Mouse (Mus musculus): ENCODE results near the gene Fbxw25.
"Not testable (repeated sequence)": the region's sequence is repeated elsewhere in the genome, so short reads cannot be mapped to it uniquely, and the experiment has no call there.

Gene Fbxw25

GRCm38 (mm10) chr9:109664552-109664951 lies at the start of gene Fbxw25:
Gene Fbxw25 (minus strand): TSS chr9:109664652.
- in situ Hi-C loops (cut with MboI; ENCODE audit: unreplicated experiment in 2 of 2): not testable (repeated sequence)

- in situ Hi-C loops (cut with MboI; ENCODE audit: unreplicated experiment in 2 of 2): not testable (repeated sequence)
These were observed 38.1 kb upstream of the Fbxw25 start, which contains the start of gene Fbxw18 for GRCm38 (mm10) chr9:109702600-109702999. Gene Fbxw18 (minus strand): TSS chr9:109702700.

- in situ Hi-C loops (cut with MboI; ENCODE audit: unreplicated experiment in 2 of 2): loop anchor here (5.0 to 10.0 kb wide), 2 partner anchors 177 to 180 kb away; no protein-coding TSS in a partner anchor
These were observed 20.8 kb upstream of the Fbxw25 start for GRCm38 (mm10) chr9:109685299-109685698.

GRCm38 (mm10) chr9:109625957-109626356 lies 38.5 kb downstream of the Fbxw25 start, which contains the start of gene Fbxw24:
Gene Fbxw24 (minus strand): TSS chr9:109626057.
- in situ Hi-C loops (cut with MboI; ENCODE audit: unreplicated experiment in 2 of 2): not testable (repeated sequence)

- in situ Hi-C loops (cut with MboI; ENCODE audit: unreplicated experiment in 2 of 2): not testable (repeated sequence)
These were observed 57.6 kb downstream of the Fbxw25 start for GRCm38 (mm10) chr9:109606837-109607236.

- in situ Hi-C loops (cut with MboI; ENCODE audit: unreplicated experiment in 2 of 2): not testable (repeated sequence)
These were observed 62.3 kb downstream of the Fbxw25 start for GRCm38 (mm10) chr9:109602128-109602527.

- in situ Hi-C loops (cut with MboI; ENCODE audit: unreplicated experiment in 2 of 2): no loop called here
These were observed 67.2 kb downstream of the Fbxw25 start for GRCm38 (mm10) chr9:109597226-109597625.

Data from v-Abl transformed pro-B cells (cell line).